ENCODE assay signal across 14 mouse cellular contexts in the genomic region with DNA sequence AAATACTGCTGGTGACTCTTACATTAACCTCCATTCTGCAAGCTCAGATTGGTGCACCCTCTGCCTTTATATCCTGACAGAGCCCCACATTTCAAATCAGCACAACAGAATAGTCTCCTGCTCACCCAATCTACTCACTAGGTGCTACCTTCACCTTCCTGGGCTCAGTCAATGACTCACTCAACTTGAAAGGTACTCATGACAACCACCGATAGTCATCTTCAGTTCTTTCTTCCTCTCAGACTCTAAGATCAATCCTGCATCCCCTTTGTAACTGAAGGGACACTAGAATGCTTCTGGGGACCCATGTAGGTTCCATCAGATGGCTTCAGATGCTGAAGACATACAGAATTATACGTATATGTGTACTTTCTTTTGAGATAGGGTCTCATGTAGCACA.
"Had no signal": no experiment of that assay in that cellular context is flagged by ENCODE, and none has a peak within 500 bp of the region (broad histone marks: within the 10 kb centered on the region; RNA-seq: fewer than 3 reads in every experiment).

No protein-coding gene starts in this region.

- H3K9me3 ChIP-seq: limb, embryonic 10.5 days; limb, embryonic 13.5 days; liver, embryonic 13.5 days; midbrain, embryonic 12.5 days; midbrain, embryonic 15.5 days had no signal

- H3K27me3 ChIP-seq: limb, embryonic 13.5 days; liver, embryonic 13.5 days; midbrain, embryonic 12.5 days; midbrain, embryonic 15.5 days had no signal

- ATAC-seq: midbrain, embryonic 15.5 days had no signal

- H3K4me3 ChIP-seq: limb, embryonic 10.5 days; limb, embryonic 13.5 days; liver, embryonic 13.5 days; midbrain, embryonic 12.5 days; midbrain, embryonic 15.5 days; myocyte had no signal

- DNase-seq: kidney, postnatal 14 days; kidney, postnatal 4 days; liver; liver, embryonic 13.5 days; lung, adult 2 months; lung, postnatal 14 days; lung, postnatal 4 days; thymus, adult 18-20 months; thymus, postnatal 36 days had no signal

- H3K9ac ChIP-seq: limb, embryonic 13.5 days; liver, embryonic 13.5 days; midbrain, embryonic 12.5 days; midbrain, embryonic 15.5 days had no signal

- H3K4me2 ChIP-seq: limb, embryonic 13.5 days; liver, embryonic 13.5 days; midbrain, embryonic 12.5 days; midbrain, embryonic 15.5 days had no signal

- H3K27ac ChIP-seq: limb, embryonic 10.5 days; limb, embryonic 13.5 days; liver, embryonic 13.5 days; midbrain, embryonic 12.5 days; midbrain, embryonic 15.5 days had no signal
